Mouse (Mus musculus) forebrain, embryonic 13.5 days (tissue): ENCODE measurements at regions not wholly inside any gene's neighbourhood (a gene's known extent, or its start where the extent isn't known, plus 50 kb on each side); places are given as distances from the start of the nearest gene placed in this dataset.
A peak's percentile ranks its signal among the peaks of the same experiment; 100 is the strongest.

Source experiments
- ATAC-seq: fragments of 200-750 bp; cut with Nextera tagmentation; 2 replicates; pipeline ENCODE4 v1.8.0; 2017
- H3K27ac ChIP-seq: fragments of 300-500 bp; sonication (generic); 2 replicates; pipeline ENCODE4 v1.5.1; 2015; ENCODE audit warnings: inconsistent platforms, mild to moderate bottlenecking, moderate library complexity
- H3K27me3 ChIP-seq: fragments of 300-500 bp; sonication (generic); 2 replicates; pipeline ENCODE4 v1.6.1; 2015; ENCODE audit warnings: mild to moderate bottlenecking, inconsistent platforms
- H3K36me3 ChIP-seq: fragments of 300-500 bp; sonication (generic); 2 replicates; pipeline ENCODE4 v1.6.1; 2015; ENCODE audit warnings: mild to moderate bottlenecking, inconsistent platforms; ENCODE audit not compliant: poor library complexity, severe bottlenecking
- H3K4me1 ChIP-seq: fragments of 300-500 bp; sonication (generic); 2 replicates; pipeline ENCODE4 v1.6.1; 2015; ENCODE audit warnings: inconsistent platforms
- H3K4me2 ChIP-seq: fragments of 300-500 bp; sonication (generic); 2 replicates; pipeline ENCODE4 v1.6.1; 2015; ENCODE audit warnings: inconsistent platforms, mild to moderate bottlenecking, moderate library complexity
- H3K4me3 ChIP-seq: fragments of 300-500 bp; sonication (generic); 2 replicates; pipeline ENCODE4 v1.5.1; 2015; ENCODE audit warnings: mild to moderate bottlenecking, inconsistent platforms
- H3K9ac ChIP-seq: fragments of 300-500 bp; sonication (generic); 2 replicates; pipeline ENCODE4 v1.6.1; 2015; ENCODE audit warnings: mild to moderate bottlenecking, inconsistent platforms
- H3K9me3 ChIP-seq: fragments of 300-500 bp; sonication (generic); replicated peaks from 2 replicates; pipeline ENCODE4 v1.6.1; 2016; ENCODE audit warnings: inconsistent platforms
- WGBS: fragments of 180-500 bp; shearing (Covaris S2); methylation state at CpG from one replicate; pipeline ENCODE4 v1.1.7; 2015; 5-methylcytosine and 5-hydroxymethylcytosine counted together

- H3K27me3 ChIP-seq = no peaks in the 10 kb centered on the region
- no peaks in the 10 kb centered on the region for H3K4me1 ChIP-seq
- H3K36me3 ChIP-seq = no peaks in the 10 kb centered on the region
- no peak overlapping the region for H3K9ac ChIP-seq
- H3K4me3 ChIP-seq = no peak overlapping the region
- WGBS = 61% methylated on average over 2 of the region's 2 CpGs
- H3K4me2 ChIP-seq = no peak overlapping the region
- no peaks in the 10 kb centered on the region for H3K9me3 ChIP-seq
- ATAC-seq = no peak
- H3K27ac ChIP-seq = no peak overlapping the region
Measured at GRCm38 (mm10) chr16:82335670-82336069, 492.5 kb upstream of the Gm21833 start.

- no peaks in the 10 kb centered on the region for H3K9me3 ChIP-seq
- 44% methylated on average over 4 of the region's 4 CpGs for WGBS
- peak; percentile 55; the same call in 1 of the 2 replicates for ATAC-seq
- H3K27ac ChIP-seq = no peak overlapping the region
- H3K4me2 ChIP-seq = no peak overlapping the region
- H3K36me3 ChIP-seq = no peaks in the 10 kb centered on the region
- no peaks in the 10 kb centered on the region for H3K27me3 ChIP-seq
- no peak overlapping the region for H3K9ac ChIP-seq
- no peaks in the 10 kb centered on the region for H3K4me1 ChIP-seq
- no peak overlapping the region for H3K4me3 ChIP-seq
Measured at GRCm38 (mm10) chr16:82360070-82360469, 468.1 kb upstream of the Gm21833 start.
